Mouse (Mus musculus) ES-Bruce4 (cell line): ENCODE measurements around the gene Pitx1.

Experiments
- CTCF ChIP-seq: IDR thresholded peaks from one replicate; pipeline ENCODE4 v1.8.1; 2011; ENCODE audit warnings: low read depth, low read length
- POLR2A ChIP-seq: IDR thresholded peaks from one replicate; pipeline ENCODE4 v1.8.1; 2011; ENCODE audit warnings: low read length; ENCODE audit not compliant: insufficient read depth

DNA sequence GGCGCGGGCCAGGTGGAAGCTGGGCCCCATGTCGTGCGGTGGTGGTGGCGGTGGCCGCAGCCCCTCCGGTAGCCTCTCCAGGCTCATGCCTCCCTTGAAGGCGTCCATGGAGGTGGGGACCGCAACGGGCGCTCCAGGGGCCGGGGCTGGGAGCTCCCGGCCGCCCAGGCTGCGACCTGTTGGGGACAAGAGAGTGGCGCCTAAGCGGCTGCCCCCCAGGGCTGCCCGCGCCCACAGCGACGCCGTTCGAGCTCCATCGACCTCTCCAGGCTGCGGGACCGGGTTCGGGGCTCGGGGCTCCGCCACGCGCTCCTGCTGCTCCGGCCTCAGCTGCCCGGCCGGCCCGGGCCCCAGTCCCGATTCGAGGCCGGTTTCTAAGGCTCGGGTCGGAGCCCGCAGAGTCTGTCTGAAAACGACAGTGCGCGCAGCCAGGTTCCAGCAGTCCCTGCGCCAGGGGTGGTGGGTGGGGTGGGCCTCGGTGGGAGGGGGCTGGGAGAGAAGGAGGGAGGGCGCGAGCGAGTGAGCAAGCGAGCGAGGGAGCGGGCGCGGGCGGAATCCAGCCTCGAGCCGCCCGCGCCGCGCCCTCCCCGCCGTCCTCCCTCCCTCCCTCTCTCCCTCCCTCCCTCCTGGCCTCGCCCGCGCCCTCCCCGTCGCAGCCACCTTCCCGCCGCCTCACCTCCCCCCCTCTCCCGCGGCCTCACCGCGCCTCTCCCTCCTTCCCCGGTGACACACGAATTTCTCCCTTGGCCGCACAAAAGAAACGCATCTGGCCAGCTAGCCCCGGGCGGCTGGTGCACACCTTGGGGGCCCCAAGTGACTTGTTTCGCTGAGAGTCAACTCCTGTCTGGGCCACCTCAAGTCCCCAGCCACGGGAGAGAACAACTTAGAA lies 4.9 kb downstream of the Pitx1 start:
- TF ChIP-seq POLR2A (no peak), CTCF (no peak)
